Mouse (Mus musculus): ENCODE data around the gene Krtap12-1.
"Not testable (repeated sequence)": the region's sequence is repeated elsewhere in the genome, so short reads cannot be mapped to it uniquely, and the experiment has no call there.

Gene Krtap12-1

DNA sequence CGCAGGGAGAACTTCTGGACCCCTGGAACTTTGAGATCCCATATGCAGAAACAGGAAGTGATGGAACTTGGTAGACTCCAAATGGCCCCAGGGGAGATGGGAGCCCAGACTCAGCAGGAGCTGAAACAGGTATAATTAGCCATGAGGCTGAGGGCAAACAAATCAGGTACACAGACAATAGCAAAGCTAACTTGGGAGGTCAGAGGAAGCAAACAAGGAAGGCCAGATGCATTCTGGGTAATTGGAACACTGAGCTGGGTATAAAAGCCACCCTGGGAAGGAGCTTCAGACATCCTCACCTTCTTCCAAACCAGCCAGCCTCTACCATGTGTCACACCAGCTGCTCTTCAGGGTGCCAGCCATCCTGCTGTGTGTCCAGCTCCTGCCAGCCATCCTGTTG lies at the start of gene Krtap12-1:
Krtap12-1 (plus strand) TSS at position 301 of the 400 bp plus-strand sequence.
- not testable (repeated sequence) for DNase-seq

GRCm38 (mm10) chr10:77670710-77671109 lies 49.7 kb upstream of the Krtap12-1 start:
- no peak for DNase-seq

DNA sequence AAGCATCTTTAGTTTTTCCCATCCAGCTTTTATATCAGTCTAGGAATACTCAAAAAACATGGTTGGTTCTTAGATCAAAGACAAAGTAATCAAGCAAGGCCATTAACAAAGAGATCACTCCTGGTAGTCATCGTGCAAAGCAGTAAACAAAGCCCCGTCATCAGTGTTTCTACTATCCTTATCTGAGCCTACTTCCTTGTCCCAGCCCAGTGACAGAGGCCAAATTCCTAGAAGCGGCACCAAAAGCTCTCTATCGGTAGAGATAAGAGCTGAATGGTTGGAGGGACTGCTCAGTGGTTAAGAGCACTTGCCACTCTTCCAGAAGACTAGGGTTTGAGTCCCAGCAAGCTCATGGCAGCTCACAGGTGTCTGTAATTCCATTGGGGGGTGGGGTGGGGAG lies 48.9 kb upstream of the Krtap12-1 start:
- no peak for DNase-seq

DNA sequence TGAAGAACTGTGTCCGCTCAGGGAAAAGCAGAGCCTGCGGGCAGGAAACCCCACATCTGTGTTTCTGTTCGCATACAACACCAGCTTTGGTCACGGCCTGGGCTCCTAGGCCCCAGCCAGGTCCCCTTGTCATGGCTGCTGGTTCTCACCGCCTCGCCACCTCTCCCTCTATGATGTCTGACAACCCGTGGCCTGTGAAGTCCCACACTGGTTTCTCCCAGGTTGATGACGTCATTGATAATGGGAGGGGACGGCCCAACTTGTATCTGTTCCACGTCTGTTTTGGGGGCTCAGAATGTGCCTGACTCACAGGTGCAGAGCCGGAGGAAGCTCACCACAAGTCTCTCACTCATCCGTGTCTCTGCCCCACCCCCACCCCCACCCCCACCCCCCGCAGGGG lies 46.6 kb upstream of the Krtap12-1 start:
- no peak for DNase-seq

DNA sequence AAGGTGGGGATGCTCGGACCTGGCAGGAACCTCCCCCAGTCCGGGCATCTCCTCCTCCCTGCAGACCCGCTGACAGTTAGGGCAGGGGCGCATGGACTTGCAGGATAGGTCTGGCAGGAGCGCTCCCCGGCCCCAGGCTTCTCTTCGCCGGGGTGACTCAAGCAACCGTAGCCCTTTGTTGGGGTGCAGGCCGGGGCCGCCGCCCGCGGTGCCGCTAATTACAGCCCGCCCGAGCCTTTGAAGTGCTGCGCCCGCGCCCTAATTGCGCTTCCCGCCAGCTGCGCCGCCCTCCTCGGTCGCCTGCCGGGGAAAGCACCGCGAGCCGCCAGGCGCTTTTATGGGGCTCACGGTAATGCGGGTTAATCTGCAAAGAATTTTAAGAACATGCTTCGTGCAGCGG lies 42.8 kb upstream of the Krtap12-1 start:
- DNase-seq = no peak

GRCm38 (mm10) chr10:77682994-77683393 lies 37.4 kb upstream of the Krtap12-1 start:
- DNase-seq = peak; percentile 30

- no peak for DNase-seq
Measured at GRCm38 (mm10) chr10:77684181-77684580, 36.2 kb upstream of the Krtap12-1 start.

DNA sequence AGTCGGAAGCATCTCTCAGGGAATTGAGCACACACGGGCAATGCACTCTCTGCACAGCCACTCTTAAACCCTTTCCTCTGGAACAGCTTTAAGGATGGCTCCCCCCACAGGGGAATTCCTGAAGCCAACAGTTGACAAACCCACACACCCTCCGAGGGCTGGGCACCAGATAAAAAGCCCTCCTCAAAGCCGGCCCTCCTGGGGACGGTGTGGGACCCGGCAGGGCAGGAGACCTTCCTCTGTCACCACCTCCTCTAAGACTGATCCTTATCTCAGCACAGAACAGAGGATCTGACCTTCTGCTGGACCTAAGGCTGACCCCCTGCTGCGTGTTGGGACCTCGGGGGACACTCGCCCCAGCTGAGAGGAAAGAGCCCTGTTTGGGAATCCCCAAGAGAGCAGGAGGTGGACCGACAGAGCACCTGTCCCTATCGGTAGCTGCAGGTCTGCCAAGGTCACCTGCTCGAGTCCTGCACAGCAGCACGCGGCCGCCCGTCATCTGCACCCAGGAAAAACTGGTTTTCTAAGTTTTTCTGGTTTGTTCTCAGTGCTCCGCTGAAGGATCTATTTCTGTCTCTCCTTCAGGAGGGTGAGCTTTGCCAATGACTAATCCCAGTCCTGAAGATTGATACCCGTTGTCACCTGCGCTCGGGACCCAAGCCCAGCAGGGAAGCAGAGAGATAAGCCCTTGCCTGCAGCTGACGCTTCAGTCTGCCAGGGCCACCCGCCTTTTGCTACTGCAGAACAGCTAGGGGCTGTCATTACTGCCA lies 34.3 kb upstream of the Krtap12-1 start, which contains the start of gene Tspear:
Tspear (plus strand) TSS at position 675 of the 770 bp plus-strand sequence.
- DNase-seq = no peak

- no peak for DNase-seq
Measured at GRCm38 (mm10) chr10:77687021-77687420, 33.4 kb upstream of the Krtap12-1 start.

- DNase-seq = not testable (repeated sequence)
Measured at GRCm38 (mm10) chr10:77690356-77690807, 30.0 kb upstream of the Krtap12-1 start, which contains the start of gene Gm19402. Gene Gm19402, minus strand, starts transcription at chr10:77690757.

DNA sequence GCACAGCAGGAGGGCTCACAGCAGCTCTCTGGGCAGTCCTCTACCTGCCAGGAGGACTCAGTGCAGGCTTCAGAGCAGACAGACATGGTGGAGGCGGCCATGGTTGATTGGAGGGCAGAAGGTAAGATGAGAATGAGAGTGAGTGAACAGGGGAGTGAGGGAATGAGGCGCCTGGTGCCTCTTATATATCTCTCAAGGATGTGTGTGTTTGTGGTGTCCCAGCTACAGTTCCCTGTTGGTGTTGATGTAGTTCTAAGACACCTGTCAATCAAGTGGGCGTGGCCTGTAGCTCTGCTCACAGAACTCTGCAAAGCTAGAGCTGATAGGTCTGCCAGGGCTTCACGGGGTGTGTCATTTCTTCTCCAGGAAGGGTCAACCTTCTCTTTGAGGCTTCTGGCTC lies 23.3 kb upstream of the Krtap12-1 start, which contains the start of gene Gm9508:
Gm9508 (minus strand) TSS at position 101 of the 400 bp plus-strand sequence.
- DNase-seq = no peak

DNA sequence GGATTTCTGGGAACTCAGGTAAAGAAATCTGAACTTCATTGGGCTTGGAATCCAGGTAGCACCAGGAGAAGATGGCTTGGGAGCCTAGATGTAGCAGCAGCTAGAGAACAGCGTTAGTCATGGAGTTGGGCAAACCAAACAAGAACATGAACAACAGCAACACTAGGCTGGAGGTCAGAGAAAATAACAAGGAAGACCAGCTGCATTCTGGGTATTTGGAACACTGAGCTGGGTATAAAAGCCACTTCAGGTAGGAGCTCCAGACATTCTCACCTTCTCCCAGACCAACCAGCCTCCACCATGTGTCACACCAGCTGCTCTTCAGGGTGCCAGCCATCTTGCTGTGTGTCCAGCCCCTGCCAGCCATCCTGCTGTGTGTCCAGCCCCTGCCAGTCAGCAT lies 14.1 kb upstream of the Krtap12-1 start, which contains the start of gene Gm10272:
Gm10272 (plus strand) TSS at position 301 of the 400 bp plus-strand sequence.
- DNase-seq = no peak

DNA sequence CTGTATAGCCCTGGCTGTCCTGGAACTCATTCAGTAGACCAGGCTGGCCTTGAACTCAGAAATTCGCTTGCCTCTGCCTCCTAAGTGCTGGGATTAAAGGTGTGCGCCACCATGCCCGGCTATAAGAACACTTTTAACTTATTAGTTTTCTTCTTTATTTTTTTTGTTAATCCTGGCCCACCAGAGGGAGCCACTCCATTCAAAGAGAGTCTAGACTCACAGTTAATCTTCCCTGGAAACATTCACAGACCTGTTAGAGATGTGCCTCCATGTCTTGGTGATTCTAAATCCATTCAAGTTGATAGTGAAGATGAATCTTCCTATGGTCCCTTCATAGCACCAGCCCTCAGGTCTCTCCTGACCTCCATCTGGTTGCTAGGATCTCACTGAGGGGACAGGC lies 10.6 kb upstream of the Krtap12-1 start:
- DNase-seq = no peak

GRCm38 (mm10) chr10:77711157-77711556 lies 9.2 kb upstream of the Krtap12-1 start, which contains the start of gene Gm10024:
Gene Gm10024, plus strand, starts transcription at chr10:77711457.
- not testable (repeated sequence) for DNase-seq

GRCm38 (mm10) chr10:77713734-77714133 lies 6.7 kb upstream of the Krtap12-1 start:
- no peak for DNase-seq

- DNase-seq = no peak
Measured at GRCm38 (mm10) chr10:77715507-77715906, 4.9 kb upstream of the Krtap12-1 start, which contains the start of gene Gm10142. Gene Gm10142, plus strand, starts transcription at chr10:77715807.

GRCm38 (mm10) chr10:77724855-77725254 lies 4.5 kb downstream of the Krtap12-1 start:
- no peak for DNase-seq

- no peak for DNase-seq
Measured at GRCm38 (mm10) chr10:77726186-77726585, 5.8 kb downstream of the Krtap12-1 start, which contains the start of gene Gm10100. Gene Gm10100, plus strand, starts transcription at chr10:77726486.

DNA sequence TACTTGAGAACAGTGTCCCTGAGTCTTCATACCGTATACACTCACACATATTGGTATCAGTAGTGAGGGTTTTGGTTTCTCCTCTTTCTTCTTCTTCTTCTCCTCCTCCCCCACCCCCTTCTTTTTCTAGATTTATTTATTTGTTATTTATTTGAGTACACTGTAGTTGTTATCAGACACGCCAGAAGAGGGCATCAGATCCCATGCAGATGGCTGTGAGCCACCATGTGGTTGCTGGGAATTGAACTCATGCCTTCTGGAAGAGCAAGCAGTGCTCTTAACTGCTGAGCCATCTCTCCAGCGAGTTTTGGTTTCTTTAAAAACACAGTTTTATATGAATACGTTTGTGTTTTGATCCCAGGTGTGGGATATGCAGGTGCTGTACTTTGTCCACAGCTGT lies 7.9 kb downstream of the Krtap12-1 start:
- DNase-seq = no peak

GRCm38 (mm10) chr10:77729241-77729640 lies 8.8 kb downstream of the Krtap12-1 start:
- no peak for DNase-seq

- no peak for DNase-seq
Measured at GRCm38 (mm10) chr10:77735928-77736327, 15.5 kb downstream of the Krtap12-1 start.

GRCm38 (mm10) chr10:77738929-77739328 lies 18.5 kb downstream of the Krtap12-1 start:
- no peak for DNase-seq

- DNase-seq = not testable (repeated sequence)
Measured at GRCm38 (mm10) chr10:77741924-77742688, 21.7 kb downstream of the Krtap12-1 start, which contains the start of gene Gm18596. Gene Gm18596, minus strand, starts transcription at chr10:77742638.
